Mouse (Mus musculus) adrenal gland (tissue): Measurements from ENCODE around the gene Obox2.
"Not testable (repeated sequence)": the region's sequence is repeated elsewhere in the genome, so short reads cannot be mapped to it uniquely, and the experiment has no call there.

Experiments used
- intact Hi-C: fragments of 180-260 bp; cut with DNase I; formaldehyde crosslinking; loops from one replicate; pipeline ENCODE4 v1.15.1; 2025
- long read RNA-seq, 2 experiments: library from polyadenylated mRNA; unstranded; transcript quantifications; one replicate each; pipeline ENCODE4 v2.0.0; 2020; ENCODE audit warnings: borderline replicate concordance in 1 of 2; ENCODE audit not compliant: insufficient replicate concordance in 1 of 2

Obox2 gene
- long read RNA-seq, experiment 1 = 0 reads
- long read RNA-seq, experiment 2 = 0 reads

DNA sequence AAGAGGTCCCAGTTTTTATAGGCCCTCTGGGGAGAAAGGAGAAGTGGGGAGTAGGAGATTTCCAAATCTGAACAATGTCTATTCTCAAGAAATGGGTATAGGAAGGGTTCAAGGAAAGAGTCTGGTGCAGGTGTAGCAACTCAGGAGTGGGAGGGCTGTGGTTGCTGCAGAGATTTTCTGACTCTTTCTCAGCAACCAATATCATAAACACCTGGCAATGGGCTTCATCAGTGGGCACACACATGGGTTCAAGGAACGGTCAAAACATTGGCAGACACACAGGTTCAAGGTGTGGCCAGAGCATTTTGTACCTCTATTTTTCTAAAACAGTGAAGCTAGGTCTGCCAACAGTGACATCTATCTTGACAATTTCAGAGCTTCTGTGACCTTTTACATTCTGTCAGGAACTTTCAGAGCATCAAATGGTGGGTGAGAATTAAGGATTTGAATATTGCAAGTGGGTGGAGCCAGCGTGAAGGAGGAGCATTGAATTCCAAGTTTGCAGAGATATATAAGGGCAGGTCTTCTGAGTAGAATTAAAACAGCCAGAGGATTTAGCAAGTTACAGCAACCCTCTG is at the start of gene Obox2, which contains the start of gene Obox1:
Gene Obox2 (plus strand): TSS at position 301 of the 578 bp plus-strand sequence.
Gene Obox1 (plus strand): TSS at position 528 of the 578 bp plus-strand sequence.
- intact Hi-C loops = not testable (repeated sequence)

DNA sequence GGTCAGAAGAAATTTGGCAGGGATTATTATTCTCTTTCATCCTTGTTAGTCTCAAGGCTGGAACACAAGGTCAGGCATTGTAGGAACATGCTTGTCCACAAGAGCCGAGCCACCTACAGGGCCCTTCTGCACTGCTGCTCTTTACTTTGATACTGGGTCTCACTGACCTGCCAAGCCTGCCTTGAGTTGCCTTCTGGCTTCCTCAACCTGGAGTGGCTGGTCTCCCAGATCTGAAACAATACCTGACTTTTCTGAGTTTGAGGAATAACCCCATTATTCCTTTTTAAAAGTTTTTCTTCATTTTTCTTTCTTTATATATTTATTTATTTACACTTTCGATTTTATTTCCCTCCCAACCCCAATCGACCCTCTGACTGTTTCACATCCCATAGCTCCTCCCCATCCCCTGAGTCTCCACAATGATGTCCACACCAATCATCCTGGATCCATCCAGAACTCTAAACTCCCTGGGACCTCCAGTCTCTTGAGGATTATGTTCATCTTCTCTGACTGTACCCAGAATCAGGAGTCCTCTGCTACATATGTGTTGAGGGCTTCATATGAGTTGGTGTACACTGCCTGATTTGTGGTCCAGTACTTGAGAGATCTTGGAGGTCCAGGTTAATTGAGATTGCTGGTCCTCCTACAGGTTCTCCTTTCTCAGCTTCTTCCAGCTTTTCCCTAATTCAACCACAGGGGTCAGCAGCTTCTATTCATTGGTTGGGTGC is 10.8 kb downstream of the Obox2 start:
- intact Hi-C loops = not testable (repeated sequence)

DNA sequence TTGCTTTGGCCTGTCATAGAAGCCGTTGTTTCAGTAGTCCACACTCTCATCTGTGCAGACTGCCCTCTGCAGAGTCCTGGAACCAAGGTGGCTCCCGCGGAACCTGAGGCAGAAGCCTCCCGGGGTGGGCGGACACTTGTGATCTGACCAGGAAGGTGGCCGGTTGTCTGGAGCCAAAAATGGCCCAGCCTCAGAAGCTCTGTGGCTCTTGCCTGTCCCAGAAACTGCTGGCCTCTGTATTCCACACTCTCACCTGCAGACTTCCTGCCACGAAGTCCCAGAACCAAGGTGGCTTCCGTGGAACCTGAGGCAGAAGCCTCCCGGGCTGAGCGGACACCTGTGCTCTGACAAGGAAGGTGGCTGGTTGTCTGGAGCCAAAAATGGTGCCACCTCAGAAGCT is 18.3 kb downstream of the Obox2 start:
- intact Hi-C loops = not testable (repeated sequence)

DNA sequence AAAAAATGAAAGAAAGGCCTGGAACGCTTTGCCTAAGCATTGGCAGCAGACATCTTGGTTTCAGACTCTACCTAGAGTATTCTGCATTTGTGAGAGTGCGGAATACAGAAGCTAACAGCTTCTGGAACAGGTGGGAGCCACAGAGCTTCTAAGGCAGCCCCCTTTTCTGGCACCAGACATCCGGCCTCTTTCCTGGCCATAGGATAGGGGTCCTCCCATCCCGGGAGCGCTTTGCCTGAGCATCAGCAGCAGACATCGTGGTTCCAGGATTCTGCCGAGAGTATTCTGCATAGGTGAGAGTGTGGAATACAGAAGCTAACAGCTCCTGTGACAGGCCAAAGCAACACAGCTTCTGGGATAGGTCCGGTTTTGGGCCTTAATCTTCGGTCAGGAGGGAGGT is 29.5 kb downstream of the Obox2 start:
- intact Hi-C loops = not testable (repeated sequence)

DNA sequence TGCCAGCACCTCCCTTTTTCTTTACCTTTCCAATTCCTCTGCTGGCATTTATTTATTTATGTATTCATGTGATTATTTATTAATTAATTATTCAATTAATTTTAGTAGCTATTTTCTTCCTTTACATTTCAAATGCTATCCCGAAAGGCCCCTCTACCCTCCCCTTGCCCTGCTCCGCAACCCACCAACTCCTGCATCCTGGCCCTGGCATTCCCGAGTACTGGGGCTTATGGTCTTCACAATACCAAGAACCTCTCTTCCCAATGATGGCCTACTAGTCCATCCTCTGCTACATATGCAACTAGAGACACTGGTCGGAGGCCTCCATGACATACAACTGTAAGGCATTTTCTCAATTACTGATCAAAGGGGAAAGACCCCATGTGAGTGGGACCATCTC is 37.0 kb downstream of the Obox2 start:
- intact Hi-C loops = not testable (repeated sequence)
